Mouse (Mus musculus) olfactory bulb, adult 2 months (tissue): ENCODE measurements around the gene Myh7.

ENCODE experiments used
- CTCF ChIP-seq: fragments of 200-500 bp; IDR thresholded peaks from 2 replicates; pipeline ENCODE4 v1.5.1; 2012; ENCODE audit warnings: low read depth, mild to moderate bottlenecking, low read length, moderate library complexity; ENCODE audit not compliant: insufficient read depth
- POLR2A ChIP-seq: fragments of 200-500 bp; IDR thresholded peaks from 2 replicates; pipeline ENCODE4 v1.6.1; 2012; ENCODE audit warnings: mild to moderate bottlenecking, low read depth, low read length, moderate library complexity; ENCODE audit not compliant: insufficient read depth

- TF ChIP-seq POLR2A (no peak), CTCF (no peak)
These were observed 54.3 kb downstream of the Myh7 start for GRCm38 (mm10) chr14:54940176-54940530.
